Mouse (Mus musculus) neutrophil, adult 5-6 weeks (primary cell): ENCODE results near the gene Usf2. TPM values are rescaled to one million over a fixed set of nuclear protein-coding genes. Genes with fewer than 3 reads are reported as not detected.

Experiments
- ATAC-seq: fragments of 151-379, 151-347 bp; 2 replicates; pipeline ENCODE4 v1.8.0; 2017; ENCODE audit warnings: mild to moderate bottlenecking, moderate TSS enrichment; ENCODE audit not compliant: insufficient number of reproducible peaks, poor library complexity, low FRiP score, severe bottlenecking; ENCODE audit errors: extremely low read depth
- total RNA-seq: library from RNA; stranded (forward); fragments of 200-1000 nt; gene quantifications from 2 replicates; pipeline ENCODE4 v1.2.3, GENCODE M21; 2017

Gene Usf2
- 178 and 186 TPM in 2 replicates for total RNA-seq

GRCm38 (mm10) chr7:30956756-30957366 lies at the start of gene Usf2:
Gene Usf2, minus strand, starts transcription at chr7:30956803.
- ATAC-seq: 0 out of 2 replicates have a peak, but pooled peaks have one; percentile 18

- ATAC-seq: peak; percentile 90
Measured at GRCm38 (mm10) chr7:31002650-31003049, 46.0 kb upstream of the Usf2 start.

- peak; percentile 27 for ATAC-seq
Measured at GRCm38 (mm10) chr7:31000505-31001020, 44.0 kb upstream of the Usf2 start.

- no peak for ATAC-seq
Measured at GRCm38 (mm10) chr7:30996491-30996890, 39.9 kb upstream of the Usf2 start.

GRCm38 (mm10) chr7:30993986-30994385 lies 37.4 kb upstream of the Usf2 start:
- ATAC-seq: no peak

- no peak for ATAC-seq
Measured at GRCm38 (mm10) chr7:30992148-30992547, 35.5 kb upstream of the Usf2 start.

- no peak for ATAC-seq
Measured at GRCm38 (mm10) chr7:30988519-30989162, 32.0 kb upstream of the Usf2 start.

- ATAC-seq: no peak
Measured at GRCm38 (mm10) chr7:30985357-30985756, 28.8 kb upstream of the Usf2 start.

GRCm38 (mm10) chr7:30981703-30982102 lies 25.1 kb upstream of the Usf2 start:
- no peak for ATAC-seq

GRCm38 (mm10) chr7:30973501-30974289 lies 17.1 kb upstream of the Usf2 start, which contains the start of gene Fam187b:
Gene Fam187b, plus strand, starts transcription at chr7:30973790.
- ATAC-seq: peak; percentile 85

GRCm38 (mm10) chr7:30973251-30973500 lies 16.6 kb upstream of the Usf2 start, which contains the start of gene Lsr:
Gene Lsr, minus strand, starts transcription at chr7:30973464.
- no peak for ATAC-seq

GRCm38 (mm10) chr7:30972426-30973250 lies 16.0 kb upstream of the Usf2 start:
- ATAC-seq: no peak

- ATAC-seq: no peak
Measured at GRCm38 (mm10) chr7:30971901-30972300, 15.3 kb upstream of the Usf2 start.

GRCm38 (mm10) chr7:30969174-30969573 lies 12.6 kb upstream of the Usf2 start:
- ATAC-seq: no peak

GRCm38 (mm10) chr7:30968611-30969010 lies 12.0 kb upstream of the Usf2 start:
- no peak for ATAC-seq

- ATAC-seq: no peak
Measured at GRCm38 (mm10) chr7:30966657-30967056, 10.1 kb upstream of the Usf2 start.

- ATAC-seq: no peak
Measured at GRCm38 (mm10) chr7:30965677-30966076, 9.1 kb upstream of the Usf2 start.

GRCm38 (mm10) chr7:30964366-30964765 lies 7.8 kb upstream of the Usf2 start:
- ATAC-seq: no peak

- ATAC-seq: no peak
Measured at GRCm38 (mm10) chr7:30962862-30963261, 6.3 kb upstream of the Usf2 start.
